Mouse (Mus musculus) embryonic facial prominence, embryonic 11.5 days (tissue): ENCODE data around the gene Smim10l2a. TPM values are rescaled to one million over a fixed set of nuclear protein-coding genes. Genes with fewer than 3 reads are reported as not detected.

ENCODE experiments used
- ATAC-seq: fragments of 200-750 bp; cut with Nextera tagmentation; replicated peaks from 2 replicates; pipeline ENCODE4 v1.8.0; 2017; ENCODE audit warnings: low read depth; ENCODE audit not compliant: insufficient number of reproducible peaks, low FRiP score, low TSS enrichment
- DNase-seq: peaks from one replicate; pipeline ENCODE4 v3.0.0-alpha.2; 2015; ENCODE audit warnings: low spot score
- H3K27ac ChIP-seq: fragments of 300-500 bp; sonication (generic); replicated peaks from 2 replicates; pipeline ENCODE4 v1.5.1; 2014; ENCODE audit warnings: mild to moderate bottlenecking, low read depth, low read length, control low read depth
- H3K27me3 ChIP-seq: fragments of 300-500 bp; sonication (generic); 2 replicates; pipeline ENCODE4 v1.6.1; 2014; ENCODE audit warnings: mild to moderate bottlenecking, low read length, moderate library complexity, mixed read lengths; ENCODE audit not compliant: control insufficient read depth, insufficient read depth
- H3K36me3 ChIP-seq: fragments of 300-500 bp; sonication (generic); replicated peaks from 2 replicates; pipeline ENCODE4 v1.6.1; 2014; ENCODE audit warnings: low read depth, mild to moderate bottlenecking, low read length, moderate library complexity, mixed read lengths; ENCODE audit not compliant: control insufficient read depth, insufficient read depth
- H3K4me1 ChIP-seq: fragments of 300-500 bp; sonication (generic); 2 replicates; pipeline ENCODE4 v1.6.1; 2014; ENCODE audit warnings: low read length, mixed read lengths; ENCODE audit not compliant: control insufficient read depth, insufficient read depth
- H3K4me2 ChIP-seq: fragments of 300-500 bp; sonication (generic); 2 replicates; pipeline ENCODE4 v1.6.1; 2014; ENCODE audit warnings: low read depth, mild to moderate bottlenecking, control low read depth, low read length, moderate library complexity
- H3K4me3 ChIP-seq: fragments of 300-500 bp; sonication (generic); 2 replicates; pipeline ENCODE4 v1.5.1; 2014; ENCODE audit warnings: low read depth, low read length, control low read depth
- H3K9ac ChIP-seq: fragments of 300-500 bp; sonication (generic); replicated peaks from 2 replicates; pipeline ENCODE4 v1.6.1; 2014; ENCODE audit warnings: mild to moderate bottlenecking, control low read depth, low read length
- H3K9me3 ChIP-seq: fragments of 300-500 bp; sonication (generic); replicated peaks from 2 replicates; pipeline ENCODE4 v1.6.1; 2016; ENCODE audit warnings: mild to moderate bottlenecking, low read length, inconsistent platforms, mixed read lengths; ENCODE audit not compliant: control insufficient read depth
- WGBS: fragments of 180-500 bp; shearing (Covaris S2); extraction: QIAGEN DNeasy Blood & Tissue Kit; methylation state at CpG from one replicate; pipeline ENCODE4 v1.1.7; 2014; 5-methylcytosine and 5-hydroxymethylcytosine counted together
- polyA plus RNA-seq: library from polyadenylated mRNA; unstranded; fragments of >200 nt; fragmentation: Nextera tagmentation; extraction: Ambion mirVana; gene quantifications from 2 replicates; pipeline ENCODE4 v1.2.1, GENCODE M21; 2014

The Smim10l2a gene
- polyA plus RNA-seq, 1 experiment from 2014 or later: 5.9 TPM

GRCm38 (mm10) chrX:56404646-56405045 lies 30.3 kb downstream of the Smim10l2a start:
- no peaks in the 10 kb centered on the region for H3K4me1 ChIP-seq
- 29% methylated on average over 2 of the region's 2 CpGs for WGBS
- H3K4me3 ChIP-seq: no peak overlapping the region
- H3K27ac ChIP-seq: no peak overlapping the region
- no peaks in the 10 kb centered on the region for H3K36me3 ChIP-seq
- no peak overlapping the region for H3K9ac ChIP-seq
- no peak overlapping the region for H3K4me2 ChIP-seq
- H3K27me3 ChIP-seq: no peaks in the 10 kb centered on the region
- no peaks in the 10 kb centered on the region for H3K9me3 ChIP-seq
- DNase-seq (no peak), ATAC-seq (no peak)

GRCm38 (mm10) chrX:56405482-56405881 lies 31.1 kb downstream of the Smim10l2a start:
- no peak overlapping the region for H3K4me3 ChIP-seq
- WGBS: 79% methylated on average over 1 of the region's 1 CpGs
- H3K27me3 ChIP-seq: no peaks in the 10 kb centered on the region
- ATAC-seq (no peak), DNase-seq (no peak)
- no peaks in the 10 kb centered on the region for H3K4me1 ChIP-seq
- no peak overlapping the region for H3K9ac ChIP-seq
- H3K36me3 ChIP-seq: no peaks in the 10 kb centered on the region
- no peak overlapping the region for H3K4me2 ChIP-seq
- no peak overlapping the region for H3K27ac ChIP-seq
- no peaks in the 10 kb centered on the region for H3K9me3 ChIP-seq

GRCm38 (mm10) chrX:56406128-56406527 lies 31.7 kb downstream of the Smim10l2a start:
- Histone ChIP-seq H3K9me3 (no peaks in the 10 kb centered on the region), H3K4me1 (no peaks in the 10 kb centered on the region), H3K9ac (no peak overlapping the region), H3K36me3 (no peaks in the 10 kb centered on the region), H3K27ac (no peak overlapping the region), H3K4me3 (no peak overlapping the region), H3K27me3 (no peaks in the 10 kb centered on the region), H3K4me2 (no peak overlapping the region)
- ATAC-seq (no peak), DNase-seq (no peak)
- 60% methylated on average over 5 of the region's 5 CpGs for WGBS

- H3K4me1 ChIP-seq: no peaks in the 10 kb centered on the region
- no peak overlapping the region for H3K27ac ChIP-seq
- no peak overlapping the region for H3K4me2 ChIP-seq
- no peak overlapping the region for H3K4me3 ChIP-seq
- no peak overlapping the region for H3K9ac ChIP-seq
- no peaks in the 10 kb centered on the region for H3K27me3 ChIP-seq
- ATAC-seq: no peak
- no peak for DNase-seq
- 74% methylated on average over 3 of the region's 3 CpGs for WGBS
- H3K36me3 ChIP-seq: no peaks in the 10 kb centered on the region
- H3K9me3 ChIP-seq: no peaks in the 10 kb centered on the region
These were observed 41.9 kb downstream of the Smim10l2a start for GRCm38 (mm10) chrX:56416277-56416676.

GRCm38 (mm10) chrX:56417541-56417940 lies 43.2 kb downstream of the Smim10l2a start:
- no peak for ATAC-seq
- WGBS: 62% methylated on average over 4 of the region's 4 CpGs
- no peaks in the 10 kb centered on the region for H3K9me3 ChIP-seq
- H3K4me1 ChIP-seq: no peaks in the 10 kb centered on the region
- no peak overlapping the region for H3K4me3 ChIP-seq
- H3K27ac ChIP-seq: no peak overlapping the region
- H3K4me2 ChIP-seq: no peak overlapping the region
- no peaks in the 10 kb centered on the region for H3K36me3 ChIP-seq
- DNase-seq: no peak
- H3K27me3 ChIP-seq: no peaks in the 10 kb centered on the region
- H3K9ac ChIP-seq: no peak overlapping the region

Other genes starting within 250 kb of the Smim10l2a start
- 0.63 and 0.69 TPM in 2 replicates for gene 3830403N18Rik, start 238.0 kb upstream of the Smim10l2a start, polyA plus RNA-seq
- not detected in 2 replicates for gene Gm773, start 161.7 kb upstream of the Smim10l2a start, polyA plus RNA-seq
- 8.9 and 9.3 TPM in 2 replicates for gene Zfp449, start 28.2 kb upstream of the Smim10l2a start, polyA plus RNA-seq
- 1.4 and 4.2 TPM in 2 replicates for gene Gm2174, start 73.4 kb downstream of the Smim10l2a start, polyA plus RNA-seq
- gene Ints6l, start 80.3 kb downstream of the Smim10l2a start, polyA plus RNA-seq: 24.2 and 24.9 TPM in 2 replicates
- not detected in 2 replicates for gene Gm10477, start 150.2 kb downstream of the Smim10l2a start, polyA plus RNA-seq
- not detected in 2 replicates for gene Gm648, start 175.0 kb downstream of the Smim10l2a start, polyA plus RNA-seq
- gene Mmgt1, start 223.5 kb downstream of the Smim10l2a start, polyA plus RNA-seq: 36.5 and 37.0 TPM in 2 replicates
- 11.6 and 11.9 TPM in 2 replicates for gene Slc9a6, start 235.2 kb downstream of the Smim10l2a start, polyA plus RNA-seq